Mouse (Mus musculus) neural tube, embryonic 14.5 days (tissue): ENCODE data around the gene Yars. TPM values are rescaled to one million over a fixed set of nuclear protein-coding genes. Genes with fewer than 3 reads are reported as not detected.

Source experiments
- ATAC-seq: fragments of 200-750 bp; cut with Nextera tagmentation; 2 replicates; pipeline ENCODE4 v1.8.0; 2017; ENCODE audit warnings: low read depth, mild to moderate bottlenecking, moderate TSS enrichment, moderate library complexity
- H3K27ac ChIP-seq: fragments of 300-500 bp; sonication (generic); 2 replicates; pipeline ENCODE4 v1.5.1; 2014; ENCODE audit warnings: low read depth, mild to moderate bottlenecking, control low read depth, low read length, moderate library complexity, mixed read lengths
- H3K27me3 ChIP-seq: fragments of 300-500 bp; sonication (generic); 2 replicates; pipeline ENCODE4 v1.6.1; 2014; ENCODE audit warnings: low read length; ENCODE audit not compliant: control insufficient read depth, insufficient read depth
- H3K36me3 ChIP-seq: fragments of 300-500 bp; sonication (generic); 2 replicates; pipeline ENCODE4 v1.6.1; 2014; ENCODE audit warnings: low read length, mixed read lengths; ENCODE audit not compliant: control insufficient read depth, insufficient read depth
- H3K4me1 ChIP-seq: fragments of 300-500 bp; sonication (generic); 2 replicates; pipeline ENCODE4 v1.6.1; 2014; ENCODE audit warnings: low read length; ENCODE audit not compliant: control insufficient read depth, insufficient read depth
- H3K4me2 ChIP-seq: fragments of 300-500 bp; sonication (generic); 2 replicates; pipeline ENCODE4 v1.6.1; 2014; ENCODE audit warnings: mild to moderate bottlenecking, low read depth, low read length, control low read depth
- H3K4me3 ChIP-seq: fragments of 300-500 bp; sonication (generic); 2 replicates; pipeline ENCODE4 v1.5.1; 2014; ENCODE audit warnings: low read depth, low read length, control low read depth, mixed read lengths
- H3K9ac ChIP-seq: fragments of 300-500 bp; sonication (generic); replicated peaks from 2 replicates; pipeline ENCODE4 v1.6.1; 2014; ENCODE audit warnings: low read depth, mild to moderate bottlenecking, control low read depth, low read length, mixed read lengths
- H3K9me3 ChIP-seq: fragments of 300-500 bp; sonication (generic); 2 replicates; pipeline ENCODE4 v1.6.1; 2016; ENCODE audit warnings: low read length; ENCODE audit not compliant: control insufficient read depth
- WGBS: fragments of 180-500 bp; shearing (Covaris S2); extraction: QIAGEN DNeasy Blood & Tissue Kit; methylation state at CpG from one replicate; pipeline ENCODE4 v1.1.7; 2014; 5-methylcytosine and 5-hydroxymethylcytosine counted together
- polyA plus RNA-seq: library from polyadenylated mRNA; unstranded; fragments of >200 nt; fragmentation: Nextera tagmentation; extraction: Ambion mirVana; gene quantifications from 2 replicates; pipeline ENCODE4 v1.2.1, GENCODE M21; 2014

The Yars gene
- polyA plus RNA-seq, 1 experiment from 2014 or later = 134 TPM

- Histone ChIP-seq H3K4me1 (peaks cover 10% of the 10 kb centered on the region), H3K4me2 (no peak overlapping the region), H3K27me3 (no peaks in the 10 kb centered on the region), H3K36me3 (no peaks in the 10 kb centered on the region), H3K9me3 (no peaks in the 10 kb centered on the region), H3K27ac (no peak overlapping the region), H3K9ac (no peak overlapping the region), H3K4me3 (no peak overlapping the region)
- ATAC-seq = no peak
- 17% methylated on average over 7 of the region's 7 CpGs for WGBS
These were observed 52.3 kb downstream of the Yars start for GRCm38 (mm10) chr4:129241898-129242297.

- WGBS = 31% methylated on average over 4 of the region's 4 CpGs
These were observed 52.8 kb downstream of the Yars start for GRCm38 (mm10) chr4:129242327-129242726.

GRCm38 (mm10) chr4:129242761-129243160 is 53.2 kb downstream of the Yars start:
- WGBS = 27% methylated on average over 4 of the region's 4 CpGs
- no peaks in the 10 kb centered on the region for H3K9me3 ChIP-seq
- no peak overlapping the region for H3K27ac ChIP-seq
- no peak overlapping the region for H3K9ac ChIP-seq
- H3K4me2 ChIP-seq = no peak overlapping the region
- no peak for ATAC-seq
- peaks cover 10% of the 10 kb centered on the region for H3K4me1 ChIP-seq
- peaks cover 3% of the 10 kb centered on the region; the same call in 1 of the 2 replicates for H3K27me3 ChIP-seq
- H3K4me3 ChIP-seq = no peak overlapping the region
- no peaks in the 10 kb centered on the region for H3K36me3 ChIP-seq

More at GRCm38 (mm10) chr4:129242327-129242726, 52.8 kb downstream of the Yars start:
- Histone ChIP-seq H3K27ac (0 out of 2 replicates have a peak overlapping the region, but pooled peaks have one; percentile 8), H3K9ac (no peak overlapping the region), H3K36me3 (no peaks in the 10 kb centered on the region), H3K9me3 (no peaks in the 10 kb centered on the region), H3K4me1 (peaks cover 10% of the 10 kb centered on the region), H3K27me3 (peaks cover 2% of the 10 kb centered on the region; the same call in 1 of the 2 replicates), H3K4me2 (no peak overlapping the region), H3K4me3 (no peak overlapping the region)
- ATAC-seq = no peak

GRCm38 (mm10) chr4:129244802-129245201 is 55.2 kb downstream of the Yars start:
- Histone ChIP-seq H3K4me3 (no peak overlapping the region), H3K27me3 (peaks cover 5% of the 10 kb centered on the region), H3K27ac (no peak overlapping the region), H3K9ac (no peak overlapping the region), H3K4me2 (no peak overlapping the region), H3K4me1 (0 out of 2 replicates have a peak, but pooled peaks cover 6% of the 10 kb centered on the region), H3K36me3 (no peaks in the 10 kb centered on the region), H3K9me3 (no peaks in the 10 kb centered on the region)
- ATAC-seq = no peak
- WGBS = 80% methylated on average over 4 of the region's 4 CpGs

GRCm38 (mm10) chr4:129246360-129247301 is 57.1 kb downstream of the Yars start:
- peaks cover 5% of the 10 kb centered on the region for H3K27me3 ChIP-seq

GRCm38 (mm10) chr4:129247381-129248242 is 58.1 kb downstream of the Yars start:
- H3K4me3 ChIP-seq = peak overlapping the region; percentile 44
- H3K9me3 ChIP-seq = no peaks in the 10 kb centered on the region
- peak overlapping the region; percentile 87 for H3K4me2 ChIP-seq
- H3K4me1 ChIP-seq = peaks cover 16% of the 10 kb centered on the region; the same call in 1 of the 2 replicates
- H3K27me3 ChIP-seq = peaks cover 5% of the 10 kb centered on the region
- WGBS = 14% methylated on average over 24 of the region's 24 CpGs
- no peak overlapping the region for H3K27ac ChIP-seq
- ATAC-seq = no peak
- no peaks in the 10 kb centered on the region for H3K36me3 ChIP-seq
- H3K9ac ChIP-seq = peak overlapping the region; percentile 60

More at GRCm38 (mm10) chr4:129246360-129247301, 57.1 kb downstream of the Yars start:
- Histone ChIP-seq H3K4me1 (peaks cover 15% of the 10 kb centered on the region; the same call in 1 of the 2 replicates), H3K9me3 (no peaks in the 10 kb centered on the region), H3K36me3 (no peaks in the 10 kb centered on the region), H3K27ac (no peak overlapping the region), H3K4me3 (no peak overlapping the region), H3K9ac (no peak overlapping the region), H3K4me2 (no peak overlapping the region)
- no peak for ATAC-seq
- 40% methylated on average over 14 of the region's 15 CpGs for WGBS

- H3K4me1 ChIP-seq = peaks cover 16% of the 10 kb centered on the region; the same call in 1 of the 2 replicates
- H3K4me3 ChIP-seq = peak overlapping the region; percentile 44
- WGBS = 1% methylated on average over 21 of the region's 74 CpGs
- no peak overlapping the region for H3K27ac ChIP-seq
- peak overlapping the region; percentile 87 for H3K4me2 ChIP-seq
- H3K36me3 ChIP-seq = no peaks in the 10 kb centered on the region
- H3K9me3 ChIP-seq = no peaks in the 10 kb centered on the region
- H3K9ac ChIP-seq = peak overlapping the region; percentile 60
- H3K27me3 ChIP-seq = peaks cover 5% of the 10 kb centered on the region
- ATAC-seq = no peak
These were observed 58.7 kb downstream of the Yars start for GRCm38 (mm10) chr4:129248243-129248767.

- H3K36me3 ChIP-seq = no peaks in the 10 kb centered on the region
- no peak overlapping the region for H3K27ac ChIP-seq
- ATAC-seq = no peak
- peaks cover 5% of the 10 kb centered on the region for H3K27me3 ChIP-seq
- 31% methylated on average over 7 of the region's 7 CpGs for WGBS
- no peak overlapping the region for H3K4me2 ChIP-seq
- H3K4me1 ChIP-seq = peaks cover 16% of the 10 kb centered on the region; the same call in 1 of the 2 replicates
- no peak overlapping the region for H3K9ac ChIP-seq
- no peaks in the 10 kb centered on the region for H3K9me3 ChIP-seq
- H3K4me3 ChIP-seq = no peak overlapping the region
These were observed 59.7 kb downstream of the Yars start for GRCm38 (mm10) chr4:129249288-129249687.
